Mouse (Mus musculus): ENCODE results near the gene Megf6. TPM values are rescaled to one million over a fixed set of nuclear protein-coding genes. Genes with fewer than 3 reads are reported as not detected.

Megf6 gene
- polyA plus RNA-seq, 1 experiment from 2014 or later, result 23.4 TPM

- Histone ChIP-seq H3K4me1 (replicated peaks; ENCODE audit: control insufficient read depth, insufficient read depth, low read length) (peaks cover 13% of the 10 kb centered on the region; the same call in 1 of the 2 replicates), H3K9ac (ENCODE audit: low read length) (no peak overlapping the region), H3K4me3 (ENCODE audit: low read length) (no peak overlapping the region), H3K27ac (ENCODE audit: low read length) (no peak overlapping the region), H3K9me3 (ENCODE audit: control insufficient read depth, low read length) (no peaks in the 10 kb centered on the region), H3K4me2 (ENCODE audit: low read depth, low read length) (no peak overlapping the region), H3K36me3 (ENCODE audit: control insufficient read depth, insufficient read depth, low read length) (no peaks in the 10 kb centered on the region), H3K27me3 (ENCODE audit: control insufficient read depth, insufficient read depth, low read depth, low read length) (peaks cover 50% of the 10 kb centered on the region)
- WGBS, result 52% methylated on average over 5 of the region's 5 CpGs
- no peak for ATAC-seq (ENCODE audit: low read depth)
These were observed 33.4 kb upstream of the Megf6 start for GRCm38 (mm10) chr4:154137139-154137538.

- Histone ChIP-seq H3K36me3 (ENCODE audit: control insufficient read depth, insufficient read depth, low read length) (no peaks in the 10 kb centered on the region), H3K27ac (ENCODE audit: low read length) (no peak overlapping the region), H3K4me1 (replicated peaks; ENCODE audit: control insufficient read depth, insufficient read depth, low read length) (peaks cover 22% of the 10 kb centered on the region), H3K4me3 (ENCODE audit: low read length) (peak overlapping the region; percentile 55), H3K9me3 (ENCODE audit: control insufficient read depth, low read length) (no peaks in the 10 kb centered on the region), H3K27me3 (ENCODE audit: control insufficient read depth, insufficient read depth, low read depth, low read length) (peaks cover 48% of the 10 kb centered on the region), H3K9ac (ENCODE audit: low read length) (peak overlapping the region; percentile 61), H3K4me2 (ENCODE audit: low read depth, low read length) (peak overlapping the region; percentile 90)
- peak; percentile 16; the same call in 1 of the 2 replicates for ATAC-seq (ENCODE audit: low read depth)
- under 1% methylated on average over 46 of the region's 59 CpGs for WGBS
These were observed 30.8 kb upstream of the Megf6 start for GRCm38 (mm10) chr4:154139671-154140181.

GRCm38 (mm10) chr4:154140182-154140212, 30.5 kb upstream of the Megf6 start, which contains the start of gene Trp73:
Trp73 (minus strand) TSS chr4:154140208.
- peak within 1 kb of the TSS; percentile 55 for H3K4me3 ChIP-seq (ENCODE audit: low read length)
- no peak within 1 kb of the TSS for H3K27ac ChIP-seq (ENCODE audit: low read length)
- no peaks in the 10 kb centered on the region for H3K9me3 ChIP-seq (ENCODE audit: control insufficient read depth, low read length)
- peaks cover 22% of the 10 kb centered on the region for H3K4me1 ChIP-seq (replicated peaks; ENCODE audit: control insufficient read depth, insufficient read depth, low read length)
- H3K4me2 ChIP-seq (ENCODE audit: low read depth, low read length), result peak within 1 kb of the TSS; percentile 90
- peak within 1 kb of the TSS; percentile 61 for H3K9ac ChIP-seq (ENCODE audit: low read length)
- H3K36me3 ChIP-seq (ENCODE audit: control insufficient read depth, insufficient read depth, low read length), result no peaks in the 10 kb centered on the region
- 0% methylated on average over 4 of the region's 4 CpGs for WGBS
- no peak for ATAC-seq (ENCODE audit: low read depth)
- peaks cover 48% of the 10 kb centered on the region for H3K27me3 ChIP-seq (ENCODE audit: control insufficient read depth, insufficient read depth, low read depth, low read length)

- H3K27ac ChIP-seq (ENCODE audit: low read length), result no peak overlapping the region
- no peaks in the 10 kb centered on the region for H3K9me3 ChIP-seq (ENCODE audit: control insufficient read depth, low read length)
- H3K27me3 ChIP-seq (ENCODE audit: control insufficient read depth, insufficient read depth, low read depth, low read length), result peaks cover 48% of the 10 kb centered on the region
- H3K4me2 ChIP-seq (ENCODE audit: low read depth, low read length), result peak overlapping the region; percentile 90
- peak overlapping the region; percentile 55 for H3K4me3 ChIP-seq (ENCODE audit: low read length)
- no peak for ATAC-seq (ENCODE audit: low read depth)
- peaks cover 22% of the 10 kb centered on the region for H3K4me1 ChIP-seq (replicated peaks; ENCODE audit: control insufficient read depth, insufficient read depth, low read length)
- H3K9ac ChIP-seq (ENCODE audit: low read length), result peak overlapping the region; percentile 61
- H3K36me3 ChIP-seq (ENCODE audit: control insufficient read depth, insufficient read depth, low read length), result no peaks in the 10 kb centered on the region
- 2% methylated on average over 46 of the region's 46 CpGs for WGBS
These were observed 30.1 kb upstream of the Megf6 start for GRCm38 (mm10) chr4:154140213-154141008.

GRCm38 (mm10) chr4:154141009-154141867, 29.3 kb upstream of the Megf6 start:
- WGBS, result 3% methylated on average over 42 of the region's 42 CpGs
- Histone ChIP-seq H3K4me2 (ENCODE audit: low read depth, low read length) (peak overlapping the region; percentile 90), H3K36me3 (ENCODE audit: control insufficient read depth, insufficient read depth, low read length) (no peaks in the 10 kb centered on the region), H3K4me1 (replicated peaks; ENCODE audit: control insufficient read depth, insufficient read depth, low read length) (peaks cover 22% of the 10 kb centered on the region), H3K27ac (ENCODE audit: low read length) (no peak overlapping the region), H3K27me3 (ENCODE audit: control insufficient read depth, insufficient read depth, low read depth, low read length) (peaks cover 48% of the 10 kb centered on the region), H3K9ac (ENCODE audit: low read length) (no peak overlapping the region), H3K4me3 (ENCODE audit: low read length) (peak overlapping the region; percentile 55), H3K9me3 (ENCODE audit: control insufficient read depth, low read length) (no peaks in the 10 kb centered on the region)
- ATAC-seq (ENCODE audit: low read depth), result no peak

- Histone ChIP-seq H3K9ac (ENCODE audit: low read length) (peak within 1 kb of the TSS; percentile 88), H3K4me3 (ENCODE audit: low read length) (peak within 1 kb of the TSS; percentile 88), H3K9me3 (ENCODE audit: control insufficient read depth, low read length) (no peaks in the 10 kb centered on the region), H3K27me3 (ENCODE audit: control insufficient read depth, insufficient read depth, low read depth, low read length) (peaks cover 44% of the 10 kb centered on the region), H3K4me1 (replicated peaks; ENCODE audit: control insufficient read depth, insufficient read depth, low read length) (peaks cover 22% of the 10 kb centered on the region), H3K27ac (ENCODE audit: low read length) (peak within 1 kb of the TSS; percentile 92), H3K4me2 (ENCODE audit: low read depth, low read length) (peak within 1 kb of the TSS; percentile 90), H3K36me3 (ENCODE audit: control insufficient read depth, insufficient read depth, low read length) (peaks cover 2% of the 10 kb centered on the region)
- WGBS, result under 1% methylated on average over 39 of the region's 49 CpGs
- ATAC-seq (ENCODE audit: low read depth), result peak; percentile 96
These were observed 28.1 kb upstream of the Megf6 start, which contains the start of gene Wrap73 for GRCm38 (mm10) chr4:154142211-154143040. Wrap73 (plus strand) TSS chr4:154142372.

- WGBS, result 74% methylated on average over 3 of the region's 3 CpGs
- no peak overlapping the region for H3K9ac ChIP-seq (ENCODE audit: low read length)
- H3K4me1 ChIP-seq (replicated peaks; ENCODE audit: control insufficient read depth, insufficient read depth, low read length), result peaks cover 18% of the 10 kb centered on the region
- H3K9me3 ChIP-seq (ENCODE audit: control insufficient read depth, low read length), result no peaks in the 10 kb centered on the region
- no peak overlapping the region for H3K27ac ChIP-seq (ENCODE audit: low read length)
- H3K4me2 ChIP-seq (ENCODE audit: low read depth, low read length), result no peak overlapping the region
- H3K4me3 ChIP-seq (ENCODE audit: low read length), result no peak overlapping the region
- ATAC-seq (ENCODE audit: low read depth), result no peak
- peaks cover 7% of the 10 kb centered on the region for H3K36me3 ChIP-seq (ENCODE audit: control insufficient read depth, insufficient read depth, low read length)
- peaks cover 21% of the 10 kb centered on the region for H3K27me3 ChIP-seq (ENCODE audit: control insufficient read depth, insufficient read depth, low read depth, low read length)
These were observed 25.8 kb upstream of the Megf6 start for GRCm38 (mm10) chr4:154144712-154145111.

GRCm38 (mm10) chr4:154146342-154146741, 24.2 kb upstream of the Megf6 start:
- Histone ChIP-seq H3K9ac (ENCODE audit: low read length) (no peak overlapping the region), H3K27me3 (ENCODE audit: control insufficient read depth, insufficient read depth, low read depth, low read length) (peaks cover 5% of the 10 kb centered on the region), H3K4me1 (replicated peaks; ENCODE audit: control insufficient read depth, insufficient read depth, low read length) (peaks cover 11% of the 10 kb centered on the region), H3K36me3 (ENCODE audit: control insufficient read depth, insufficient read depth, low read length) (peaks cover 9% of the 10 kb centered on the region), H3K27ac (ENCODE audit: low read length) (no peak overlapping the region), H3K4me3 (ENCODE audit: low read length) (no peak overlapping the region), H3K9me3 (ENCODE audit: control insufficient read depth, low read length) (no peaks in the 10 kb centered on the region), H3K4me2 (ENCODE audit: low read depth, low read length) (no peak overlapping the region)
- no peak for ATAC-seq (ENCODE audit: low read depth)
- whole genome bisulfite sequencing, result 78% methylated on average over 10 of the region's 10 CpGs

GRCm38 (mm10) chr4:154154104-154154503, 16.4 kb upstream of the Megf6 start:
- WGBS, result 58% methylated on average over 11 of the region's 11 CpGs
- no peak for ATAC-seq (ENCODE audit: low read depth)
- no peak overlapping the region for H3K27ac ChIP-seq (ENCODE audit: low read length)
- no peak overlapping the region for H3K9ac ChIP-seq (ENCODE audit: low read length)
- no peaks in the 10 kb centered on the region for H3K27me3 ChIP-seq (ENCODE audit: control insufficient read depth, insufficient read depth, low read depth, low read length)
- H3K9me3 ChIP-seq (ENCODE audit: control insufficient read depth, low read length), result no peaks in the 10 kb centered on the region
- H3K4me1 ChIP-seq (replicated peaks; ENCODE audit: control insufficient read depth, insufficient read depth, low read length), result peaks cover under 1% of the 10 kb centered on the region; the same call in 1 of the 2 replicates
- peaks cover 38% of the 10 kb centered on the region for H3K36me3 ChIP-seq (ENCODE audit: control insufficient read depth, insufficient read depth, low read length)
- no peak overlapping the region for H3K4me3 ChIP-seq (ENCODE audit: low read length)
- no peak overlapping the region for H3K4me2 ChIP-seq (ENCODE audit: low read depth, low read length)
